Mouse (Mus musculus): ENCODE measurements around the gene Tert. TPM values are rescaled to one million over a fixed set of nuclear protein-coding genes. Genes with fewer than 3 reads are reported as not detected.

Tert gene
- polyA plus RNA-seq (2017; shearing (Covaris generic)) = 7.9 TPM

GRCm38 (mm10) chr13:73626745-73627549 lies at the start of gene Tert:
TSS of gene Tert (plus strand) at chr13:73626911.

DNA sequence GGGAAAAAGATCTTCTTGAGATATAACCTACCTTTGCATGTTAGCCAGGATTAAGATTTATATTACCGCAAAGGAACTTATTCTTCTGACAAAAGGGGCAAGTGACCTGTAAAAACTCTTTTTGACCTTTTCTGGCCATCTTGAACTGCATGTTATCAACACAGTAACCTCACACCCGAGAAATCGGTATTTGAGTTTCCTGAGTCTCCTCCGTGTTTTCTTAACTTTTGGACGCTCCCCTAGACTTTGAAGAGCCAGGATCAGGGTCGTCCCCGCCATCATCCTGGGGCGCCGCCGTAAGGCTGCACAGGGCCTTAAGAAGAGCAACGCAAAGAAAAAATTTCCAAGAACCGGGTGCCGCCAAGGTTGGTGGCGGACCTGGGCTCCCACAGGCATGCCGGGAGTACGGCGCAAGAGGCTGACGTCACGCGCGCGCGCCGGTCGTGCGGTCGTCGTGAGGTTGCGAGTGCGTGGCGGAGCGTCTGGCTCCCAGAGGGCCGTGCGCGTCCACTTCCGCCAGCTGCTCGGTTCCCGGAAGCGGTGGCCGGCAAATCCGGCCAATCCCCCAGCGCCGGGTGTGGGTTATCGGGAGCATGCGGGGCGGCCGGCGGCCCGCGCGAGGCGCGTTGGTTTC lies 23.1 kb upstream of the Tert start, which contains the start of gene Clptm1l:
Clptm1l (plus strand) TSS at position 485 of the 634 bp plus-strand sequence.

GRCm38 (mm10) chr13:73677853-73678252 lies 51.1 kb downstream of the Tert start, which contains the start of gene Slc6a18:
TSS of gene Slc6a18 (minus strand) at chr13:73678023.

Other genes with a start within 250 kb of the Tert start
- 28.6 TPM for gene Lpcat1, start 159.7 kb upstream of the Tert start, polyA plus RNA-seq (2017; shearing (Covaris generic))
- not detected for gene Slc6a3, start 90.2 kb upstream of the Tert start, polyA plus RNA-seq (2017; shearing (Covaris generic))
- 14.4 TPM for gene Clptm1l, start 22.9 kb upstream of the Tert start, polyA plus RNA-seq (2017; shearing (Covaris generic))
- gene Slc6a18, start 51.1 kb downstream of the Tert start, polyA plus RNA-seq (2017; shearing (Covaris generic)) = not detected
- gene Slc6a19, start 78.0 kb downstream of the Tert start, polyA plus RNA-seq (2017; shearing (Covaris generic)) = not detected
- gene Slc12a7, start 106.2 kb downstream of the Tert start, polyA plus RNA-seq (2017; shearing (Covaris generic)) = 78.9 TPM
- gene Nkd2, start 220.7 kb downstream of the Tert start, polyA plus RNA-seq (2017; shearing (Covaris generic)) = 0.18 TPM